Mouse (Mus musculus) lung, embryonic 14.5 days (tissue): ENCODE results near the gene Bcl2. TPM values are rescaled to one million over a fixed set of nuclear protein-coding genes. Genes with fewer than 3 reads are reported as not detected.
A peak's percentile ranks its signal among the peaks of the same experiment; 100 is the strongest.

Experiments
- ATAC-seq: fragments of 200-750 bp; cut with Nextera tagmentation; 2 replicates; pipeline ENCODE4 v1.8.0; 2017; ENCODE audit warnings: mild to moderate bottlenecking, moderate TSS enrichment, moderate library complexity; ENCODE audit not compliant: insufficient read depth
- DNase-seq: peaks from one replicate; pipeline ENCODE4 v3.0.0-alpha.2; 2015
- H3K27ac ChIP-seq: fragments of 300-500 bp; sonication (generic); 2 replicates; pipeline ENCODE4 v1.5.1; 2014; ENCODE audit warnings: low read depth, mild to moderate bottlenecking, moderate library complexity
- H3K27me3 ChIP-seq: fragments of 300-500 bp; sonication (generic); 2 replicates; pipeline ENCODE4 v1.6.1; 2014; ENCODE audit warnings: low read length, control low read depth; ENCODE audit not compliant: insufficient read depth
- H3K36me3 ChIP-seq: fragments of 300-500 bp; sonication (generic); 2 replicates; pipeline ENCODE4 v1.6.1; 2014; ENCODE audit warnings: control low read depth; ENCODE audit not compliant: insufficient read depth
- H3K4me1 ChIP-seq: fragments of 300-500 bp; sonication (generic); 2 replicates; pipeline ENCODE4 v1.6.1; 2014; ENCODE audit warnings: antibody characterized with exemption, control low read depth; ENCODE audit not compliant: insufficient read depth
- H3K4me2 ChIP-seq: fragments of 300-500 bp; sonication (generic); 2 replicates; pipeline ENCODE4 v1.6.1; 2014; ENCODE audit warnings: mild to moderate bottlenecking
- H3K4me3 ChIP-seq: fragments of 300-500 bp; sonication (generic); 2 replicates; pipeline ENCODE4 v1.5.1; 2014; ENCODE audit warnings: low read depth, low read length
- H3K9ac ChIP-seq: fragments of 300-500 bp; sonication (generic); 2 replicates; pipeline ENCODE4 v1.6.1; 2014
- H3K9me3 ChIP-seq: fragments of 300-500 bp; sonication (generic); 2 replicates; pipeline ENCODE4 v1.6.1; 2016; ENCODE audit warnings: low read depth, low read length, control low read depth
- CTCF ChIP-seq: IDR thresholded peaks from 2 replicates; pipeline ENCODE4 v1.5.1; 2016; ENCODE audit warnings: antibody characterized with exemption, low read depth
- WGBS: fragments of 180-500 bp; shearing (Covaris S2); extraction: QIAGEN DNeasy Blood & Tissue Kit; methylation state at CpG from one replicate; pipeline ENCODE4 v1.1.7; 2014; 5-methylcytosine and 5-hydroxymethylcytosine counted together
- microRNA-seq: library from miRNA; unstranded; fragments of <30 nt; microRNA quantifications from one replicate; pipeline ENCODE4, GENCODE M21; 2016; ENCODE audit warnings: borderline number of aligned reads
- polyA plus RNA-seq: library from polyadenylated mRNA; unstranded; fragments of >200 nt; fragmentation: Nextera tagmentation; extraction: Ambion mirVana; gene quantifications from 2 replicates; pipeline ENCODE4 v1.2.1, GENCODE M21; 2014

Bcl2 gene
- polyA plus RNA-seq, 1 experiment from 2014 or later = 16.5 TPM

DNA sequence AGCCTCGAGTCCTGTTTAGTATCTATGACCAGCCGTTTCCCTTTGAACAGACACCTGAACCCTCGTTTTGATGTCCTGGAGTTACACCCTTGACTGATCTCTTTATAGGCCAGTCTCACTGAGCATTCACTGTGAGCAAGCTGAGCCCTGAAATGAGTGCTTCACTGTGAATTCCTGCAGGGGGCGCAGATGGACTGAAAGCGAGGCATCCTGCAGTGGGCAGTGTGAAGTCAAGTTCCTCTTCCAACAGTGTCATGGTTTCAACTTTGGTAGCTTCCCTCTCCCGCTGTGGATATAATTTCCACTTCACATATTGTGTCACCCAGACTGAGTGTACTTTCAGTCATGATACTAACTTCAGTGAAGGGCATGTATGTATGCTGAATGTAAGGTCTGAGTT is 202.5 kb downstream of the Bcl2 start:
- ATAC-seq (peak; percentile 73), DNase-seq (peak; percentile 91)
- Histone ChIP-seq H3K36me3 (no peaks in the 10 kb centered on the region), H3K9ac (no peak overlapping the region), H3K4me2 (no peak overlapping the region), H3K4me1 (peaks cover 3% of the 10 kb centered on the region; the same call in 1 of the 2 replicates), H3K27me3 (no peaks in the 10 kb centered on the region), H3K27ac (no peak overlapping the region), H3K4me3 (no peak overlapping the region), H3K9me3 (no peaks in the 10 kb centered on the region)
- TF ChIP-seq CTCF = peak; percentile 95
- 22% methylated on average over 6 of the region's 6 CpGs for WGBS

DNA sequence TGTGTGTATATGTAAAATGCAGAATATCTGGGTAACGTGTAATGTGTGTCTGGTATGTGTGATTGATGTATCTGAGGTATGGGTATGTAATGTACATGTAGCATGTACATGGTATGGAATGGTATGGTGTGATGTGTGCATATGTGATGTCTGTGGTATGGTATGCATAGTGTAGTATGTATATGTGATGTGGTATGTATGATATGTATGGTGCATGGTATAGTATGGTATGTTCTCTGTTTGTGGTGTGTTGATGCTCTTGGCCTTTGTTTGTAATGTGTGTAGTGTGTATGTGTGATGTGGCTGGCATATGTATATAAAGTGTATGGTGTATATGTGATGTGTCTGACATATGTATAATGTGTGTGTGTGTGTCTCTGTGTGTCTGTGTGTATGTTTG is 206.5 kb downstream of the Bcl2 start:
- H3K27me3 ChIP-seq = no peaks in the 10 kb centered on the region
- no peak overlapping the region for H3K4me3 ChIP-seq
- no peaks in the 10 kb centered on the region for H3K9me3 ChIP-seq
- 62% methylated on average over 1 of the region's 1 CpGs for WGBS
- H3K27ac ChIP-seq = no peak overlapping the region
- no peak overlapping the region for H3K4me2 ChIP-seq
- no peaks in the 10 kb centered on the region for H3K4me1 ChIP-seq
- H3K9ac ChIP-seq = no peak overlapping the region
- DNase-seq (no peak), ATAC-seq (peak; percentile 73)
- TF ChIP-seq CTCF = no peak
- H3K36me3 ChIP-seq = no peaks in the 10 kb centered on the region

DNA sequence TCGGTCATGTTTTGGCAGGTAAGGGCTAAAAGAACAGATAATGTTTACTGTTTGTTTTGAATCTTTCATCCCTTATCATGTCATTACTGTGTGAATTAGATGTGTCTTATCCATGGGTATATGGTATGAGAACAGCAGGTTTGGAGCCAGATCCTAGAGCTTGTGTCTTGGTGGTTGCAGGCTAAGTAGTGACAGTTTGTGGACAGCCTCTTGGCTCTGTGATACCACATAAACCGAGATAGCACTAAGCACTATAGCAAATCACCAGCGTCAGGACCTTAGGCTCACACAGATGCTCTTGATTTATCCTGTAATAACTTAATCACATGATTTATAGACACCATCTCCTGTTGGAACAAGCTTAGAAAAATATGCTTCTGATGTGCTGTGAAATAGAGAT is 210.2 kb downstream of the Bcl2 start:
- Histone ChIP-seq H3K27me3 (no peaks in the 10 kb centered on the region), H3K4me3 (no peak overlapping the region), H3K4me1 (no peaks in the 10 kb centered on the region), H3K36me3 (no peaks in the 10 kb centered on the region), H3K9me3 (no peaks in the 10 kb centered on the region), H3K4me2 (no peak overlapping the region), H3K9ac (no peak overlapping the region), H3K27ac (no peak overlapping the region)
- no peak for TF ChIP-seq CTCF
- DNase-seq = no peak
- WGBS = 78% methylated on average over 3 of the region's 3 CpGs
- ATAC-seq = no peak

DNA sequence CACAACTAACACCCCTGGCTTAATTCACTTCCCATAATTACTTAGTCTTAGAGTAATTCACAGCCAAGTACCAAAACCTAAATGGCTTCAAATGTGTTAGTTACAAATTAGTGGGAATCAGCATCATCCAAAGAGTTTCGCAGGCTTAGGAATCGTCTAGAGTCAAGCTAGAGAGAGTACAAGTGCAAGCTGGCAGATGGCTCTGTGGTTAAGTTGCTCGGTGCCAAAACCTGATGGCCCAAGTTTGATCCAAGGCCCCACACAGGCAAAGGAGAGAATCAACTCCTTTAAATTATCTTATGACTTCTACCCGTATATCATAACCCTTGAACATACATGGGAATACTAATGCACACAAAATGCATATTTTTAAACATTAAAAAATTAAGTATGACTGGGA is 210.7 kb downstream of the Bcl2 start:
- Histone ChIP-seq H3K4me2 (no peak overlapping the region), H3K27ac (no peak overlapping the region), H3K9ac (no peak overlapping the region), H3K4me1 (no peaks in the 10 kb centered on the region), H3K4me3 (no peak overlapping the region), H3K9me3 (no peaks in the 10 kb centered on the region), H3K27me3 (no peaks in the 10 kb centered on the region), H3K36me3 (no peaks in the 10 kb centered on the region)
- DNase-seq (no peak), ATAC-seq (no peak)
- 87% methylated on average over 4 of the region's 4 CpGs for WGBS
- no peak for TF ChIP-seq CTCF

DNA sequence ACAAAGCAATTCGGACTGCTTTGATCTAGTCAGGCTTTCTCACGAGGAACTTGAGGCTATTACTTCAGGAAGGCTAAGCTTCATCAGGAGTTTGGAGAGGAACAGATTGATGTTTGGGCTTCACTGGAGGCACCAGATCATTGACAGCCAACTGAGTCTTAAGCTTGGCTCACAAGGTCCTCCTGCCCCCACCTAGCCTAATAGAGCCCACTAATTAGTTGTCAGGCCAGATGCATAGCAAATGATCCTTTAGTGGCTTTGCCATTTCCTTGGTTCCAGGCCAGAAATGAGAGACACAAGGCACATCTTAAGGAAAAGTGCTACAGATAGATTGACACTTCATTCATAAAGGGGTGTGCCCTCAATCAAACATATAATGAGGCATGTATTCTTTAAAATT is 216.1 kb downstream of the Bcl2 start:
- no peak overlapping the region for H3K9ac ChIP-seq
- no peak overlapping the region for H3K4me3 ChIP-seq
- H3K4me1 ChIP-seq = no peaks in the 10 kb centered on the region
- no peaks in the 10 kb centered on the region for H3K36me3 ChIP-seq
- TF ChIP-seq CTCF = no peak
- no peak overlapping the region for H3K27ac ChIP-seq
- ATAC-seq (no peak), DNase-seq (no peak)
- H3K9me3 ChIP-seq = no peaks in the 10 kb centered on the region
- H3K4me2 ChIP-seq = no peak overlapping the region
- no peaks in the 10 kb centered on the region for H3K27me3 ChIP-seq
- WGBS = 33% methylated on average over 2 of the region's 2 CpGs

Small RNA genes lying within 50 kb of the gene (microRNA-seq; reads per million reads assigned to microRNA genes)
- not detected for gene Mir3473f

Other genes starting within 250 kb of the Bcl2 start
- 15.9 and 16.5 TPM in 2 replicates for gene Kdsr, start 45.5 kb upstream of the Bcl2 start, polyA plus RNA-seq
- 71.1 and 78.6 TPM in 2 replicates for gene Vps4b, start 82.5 kb upstream of the Bcl2 start, polyA plus RNA-seq
- 0.09 and 0.18 TPM in 2 replicates for gene Serpinb5, start 146.9 kb upstream of the Bcl2 start, polyA plus RNA-seq
- 0.64 and 1.6 TPM in 2 replicates for gene Serpinb12, start 220.2 kb upstream of the Bcl2 start, polyA plus RNA-seq